Mouse (Mus musculus): ENCODE results near the gene Ccdc187.

The Ccdc187 gene

DNA sequence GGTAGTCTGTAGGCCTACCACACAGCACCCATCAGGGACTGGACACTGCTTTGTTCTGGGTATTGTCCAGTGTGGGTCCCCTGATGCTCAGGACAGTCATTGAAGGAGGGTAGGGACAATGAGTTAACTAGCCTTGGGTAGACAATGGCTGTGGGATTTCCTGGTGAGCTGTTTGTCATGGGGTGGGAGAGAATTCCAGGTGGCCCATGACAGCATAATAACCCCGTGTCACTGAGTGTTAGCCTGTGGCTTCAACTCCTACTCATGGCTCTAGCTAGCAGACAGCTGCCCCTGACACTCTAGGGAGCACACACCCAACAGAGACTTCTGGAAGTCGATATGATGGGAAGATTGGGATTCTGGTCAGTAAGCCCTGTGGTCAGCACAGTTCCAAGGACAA, at the start of gene Ccdc187:
TSS of gene Ccdc187 (minus strand) at position 101 of the 400 bp plus-strand sequence.
- no peak for DNase-seq

- DNase-seq, result peak in 1 of 2 experiments; percentile 22
Measured at GRCm38 (mm10) chr2:26342609-26343490, 48.5 kb upstream of the Ccdc187 start.

GRCm38 (mm10) chr2:26342044-26342443, 47.7 kb upstream of the Ccdc187 start:
- DNase-seq, result no peak

DNA sequence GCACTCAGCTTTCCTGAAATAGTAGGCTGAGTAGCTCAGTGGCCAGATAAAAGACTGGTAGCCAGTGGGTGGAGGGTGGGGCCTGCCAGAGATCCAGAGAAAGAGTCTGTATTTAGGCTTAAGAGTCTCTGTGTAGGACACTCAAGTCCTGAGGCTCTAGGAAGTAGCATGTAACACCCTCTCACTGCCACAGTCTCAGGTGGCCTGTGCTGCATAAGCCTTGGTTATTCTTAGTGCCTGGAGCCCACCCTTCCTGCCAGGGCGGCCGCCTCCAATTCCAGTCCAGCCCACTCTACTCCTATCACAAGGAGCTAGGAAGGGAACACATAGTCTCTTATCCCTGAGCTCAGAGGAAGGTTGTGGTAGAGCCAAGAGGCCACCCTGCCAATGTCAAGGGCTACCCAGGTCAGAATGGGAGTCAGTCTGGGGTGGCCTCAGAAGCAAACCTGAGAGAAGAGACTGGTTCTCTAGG, 47.2 kb upstream of the Ccdc187 start:
- no peak for DNase-seq

- no peak for DNase-seq
Measured at GRCm38 (mm10) chr2:26339204-26339551, 44.8 kb upstream of the Ccdc187 start.

DNA sequence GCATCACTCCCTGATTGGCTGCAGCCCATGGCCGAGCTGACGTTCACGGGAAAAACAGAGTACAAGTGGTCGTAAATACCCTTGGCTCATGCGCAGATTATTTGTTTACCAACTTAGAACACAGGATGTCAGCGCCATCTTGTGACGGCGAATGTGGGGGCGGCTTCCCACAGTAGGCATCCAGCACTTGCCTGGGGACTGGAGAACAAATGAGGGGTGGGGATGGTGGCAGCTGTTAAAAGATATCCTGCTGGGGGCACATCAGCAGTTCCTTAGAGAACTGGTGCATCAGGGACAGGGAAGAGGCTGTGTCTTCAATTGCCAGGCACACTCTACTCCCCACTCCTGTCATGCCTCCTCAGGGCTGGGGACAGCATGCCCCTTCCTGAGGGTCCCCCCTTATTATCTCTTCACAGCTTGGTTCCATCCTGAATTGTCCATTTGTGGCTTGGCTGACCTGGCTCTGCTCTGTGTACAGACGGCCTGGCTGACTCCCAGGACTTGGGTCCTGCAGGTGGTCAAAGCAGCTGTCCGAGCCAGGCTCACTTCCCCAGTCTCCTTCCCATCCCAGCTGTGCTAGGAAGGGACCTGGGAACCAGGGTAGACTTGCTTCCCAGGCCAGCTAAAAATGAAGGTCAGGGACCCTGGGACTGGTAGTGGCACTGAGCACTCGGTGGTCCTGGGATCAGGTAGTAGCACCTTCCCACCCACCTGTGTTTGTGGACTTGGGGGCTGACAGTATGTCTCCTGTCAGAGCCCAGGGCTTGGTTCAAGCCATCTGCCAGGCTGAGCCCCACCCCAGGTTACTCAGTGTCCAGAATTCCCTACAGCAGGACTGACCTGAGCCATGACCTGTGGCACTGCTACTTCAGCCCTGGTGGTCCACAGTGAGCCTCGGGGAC, 44.2 kb upstream of the Ccdc187 start:
- no peak for DNase-seq

DNA sequence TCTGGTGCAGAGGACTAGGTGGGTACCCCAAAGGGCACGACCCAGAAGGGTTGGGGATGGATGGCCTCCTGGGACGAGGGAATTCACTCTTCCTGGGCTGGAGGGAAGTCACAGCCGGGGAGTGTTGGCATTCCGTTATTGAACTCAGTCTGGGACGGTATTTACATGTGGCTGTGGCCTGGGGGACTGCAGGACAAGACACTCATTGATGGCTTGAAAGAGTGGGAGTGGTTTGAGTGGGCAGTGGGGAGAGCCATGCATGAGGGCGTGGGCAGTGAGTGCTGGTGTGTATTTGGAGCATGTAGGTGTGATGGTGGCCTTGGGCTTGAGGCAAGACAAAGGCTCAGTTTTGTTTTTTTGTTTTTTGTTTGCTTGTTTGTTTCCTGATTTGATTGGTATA, 36.3 kb upstream of the Ccdc187 start:
- no peak for DNase-seq

GRCm38 (mm10) chr2:26330056-26330468, 35.7 kb upstream of the Ccdc187 start:
- no peak for DNase-seq

- DNase-seq, result no peak
Measured at GRCm38 (mm10) chr2:26329402-26329801, 35.0 kb upstream of the Ccdc187 start.

DNA sequence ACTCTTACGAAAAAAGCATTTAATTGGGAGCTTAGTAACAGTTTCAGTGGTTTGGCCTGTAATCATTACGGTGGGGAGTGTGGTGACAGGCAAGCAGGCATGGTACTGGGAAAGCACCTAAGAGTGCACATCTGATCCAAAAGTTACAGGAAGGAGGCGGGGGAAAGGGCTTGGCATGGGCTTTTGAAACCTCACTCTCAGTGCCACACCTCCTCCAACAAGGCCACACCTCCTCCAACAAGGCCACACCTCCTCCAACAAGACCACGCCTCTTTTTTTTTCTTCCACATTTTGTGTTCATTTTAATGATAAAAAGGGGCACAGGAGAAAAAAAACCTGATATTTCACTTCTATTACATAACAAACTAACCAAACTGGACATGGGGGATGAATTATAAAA, 33.5 kb upstream of the Ccdc187 start:
- peak in 1 of 2 experiments; percentile 7 for DNase-seq

GRCm38 (mm10) chr2:26325386-26326181, 31.2 kb upstream of the Ccdc187 start:
- DNase-seq, result peak; percentile 48 to 61

- peak; percentile 45 to 47 for DNase-seq
Measured at GRCm38 (mm10) chr2:26324917-26325316, 30.6 kb upstream of the Ccdc187 start.

- DNase-seq, result no peak
Measured at GRCm38 (mm10) chr2:26323589-26324325, 29.4 kb upstream of the Ccdc187 start.

DNA sequence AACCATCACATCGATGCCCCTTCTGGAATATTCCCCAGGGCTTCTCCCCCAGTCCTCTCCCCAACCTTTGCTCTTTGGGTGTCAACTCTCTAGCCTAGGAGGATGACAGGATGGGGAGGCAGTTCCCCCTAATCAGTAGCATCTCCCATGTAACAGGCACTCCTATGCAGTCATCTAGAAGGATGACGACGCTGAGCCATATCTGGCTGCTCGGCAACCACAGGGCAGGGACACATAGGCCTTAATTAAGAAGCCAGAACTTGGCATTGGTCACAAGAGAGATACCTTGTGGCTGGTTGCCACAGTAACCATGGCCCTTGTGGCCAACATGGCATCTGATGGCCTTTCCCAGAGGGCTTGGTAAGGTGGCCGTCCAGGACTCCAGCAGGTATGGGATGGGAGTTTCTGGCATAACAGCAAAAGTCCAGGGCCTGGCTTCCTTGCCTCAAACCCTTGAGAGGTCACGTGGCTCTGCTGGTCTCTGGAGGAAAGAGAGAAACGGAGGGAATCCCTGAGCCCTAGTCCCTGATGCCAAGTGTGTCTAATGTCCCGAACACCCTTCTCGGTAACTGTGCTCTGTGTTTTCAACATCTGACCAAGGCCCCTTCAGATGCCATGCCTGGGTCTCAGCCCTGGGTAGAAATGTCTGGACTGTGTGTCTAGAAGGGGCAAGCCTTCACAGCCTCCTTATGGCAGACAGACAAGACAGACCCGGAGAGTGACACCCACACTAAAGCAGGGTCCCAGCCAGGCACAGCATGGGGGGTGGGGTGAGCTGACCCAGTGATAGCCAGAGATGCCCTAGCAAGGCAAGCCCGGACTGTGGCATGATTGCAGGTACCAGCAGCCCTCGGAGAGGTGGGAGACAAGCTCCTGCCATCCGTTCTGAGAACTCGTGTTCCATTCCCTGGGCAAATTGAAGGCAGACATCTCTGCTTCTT, 26.2 kb upstream of the Ccdc187 start:
- DNase-seq, result no peak

- DNase-seq, result no peak
Measured at GRCm38 (mm10) chr2:26319519-26320244, 25.3 kb upstream of the Ccdc187 start.

DNA sequence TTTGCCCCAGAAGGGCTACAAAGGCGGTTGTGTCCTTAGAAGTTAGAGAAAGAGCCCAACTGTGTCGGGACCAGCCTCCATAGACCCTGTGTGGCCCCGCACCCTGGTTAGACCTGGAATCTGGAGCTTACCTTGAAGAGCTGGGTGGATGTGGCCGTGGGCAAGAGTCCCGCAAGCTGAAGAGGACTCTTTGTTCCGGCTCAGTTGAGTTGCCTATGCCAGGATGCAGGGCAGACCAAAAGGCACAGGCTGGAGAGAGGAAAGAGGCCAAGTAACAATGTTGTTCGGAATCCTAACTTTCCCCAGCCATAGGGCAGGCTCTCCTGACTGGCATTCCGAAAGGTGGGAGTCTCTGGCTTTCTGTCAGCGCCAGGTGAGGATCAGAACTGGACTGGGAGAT, 24.8 kb upstream of the Ccdc187 start:
- no peak for DNase-seq

DNA sequence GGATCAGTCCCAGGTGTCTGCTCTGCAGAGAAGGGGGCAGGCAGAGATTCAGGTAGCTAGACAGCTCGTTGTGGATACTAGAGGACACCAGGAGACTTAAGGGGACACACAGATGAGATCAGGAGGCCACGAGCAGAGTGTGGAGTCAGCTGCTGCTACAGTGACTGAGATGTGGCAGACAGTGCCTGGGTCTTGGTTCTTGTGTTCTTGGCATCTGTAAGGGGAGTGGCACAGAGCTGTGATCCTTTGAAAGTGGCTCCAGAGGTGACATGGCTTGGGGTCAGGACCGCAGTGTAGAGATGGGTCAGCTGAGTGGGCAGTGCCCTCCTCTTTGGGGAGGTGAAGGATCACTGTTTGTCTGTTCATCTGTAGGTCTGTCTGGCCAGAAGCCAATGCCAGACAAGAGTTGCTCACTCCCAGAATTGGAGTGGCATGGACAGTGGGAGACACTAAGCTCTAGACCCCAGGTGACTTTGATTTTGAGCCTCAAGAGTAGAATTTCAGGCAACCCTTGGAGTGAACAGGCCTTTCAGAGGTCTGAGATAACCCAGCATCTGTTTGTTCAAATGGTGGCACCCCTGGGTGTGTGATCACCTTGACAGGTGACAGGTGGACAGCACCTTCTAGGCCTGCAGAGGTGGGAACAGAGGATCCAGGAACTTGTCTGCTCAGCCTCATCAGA, 23.8 kb upstream of the Ccdc187 start:
- no peak for DNase-seq

DNA sequence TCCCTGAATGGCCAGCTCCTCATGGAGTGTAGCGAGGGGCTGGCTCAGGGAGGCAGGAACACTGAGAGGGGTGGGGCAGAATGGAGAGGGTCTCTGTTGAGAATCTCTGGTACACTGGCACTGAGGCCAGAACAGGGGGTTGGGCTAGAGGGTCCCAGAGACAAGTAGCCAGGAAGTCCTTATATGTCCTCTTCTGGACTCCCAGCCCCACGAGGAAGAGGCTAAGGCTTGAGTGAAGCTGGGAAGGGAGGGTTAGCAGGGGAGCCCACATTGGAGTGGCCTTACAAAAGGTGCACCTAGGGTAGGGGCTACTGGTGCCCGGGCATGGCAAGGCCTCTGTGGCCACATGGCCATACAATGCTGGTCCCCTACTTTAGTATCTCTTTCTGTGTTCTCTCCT, 23.0 kb upstream of the Ccdc187 start:
- no peak for DNase-seq

- DNase-seq, result no peak
Measured at GRCm38 (mm10) chr2:26316576-26317246, 22.4 kb upstream of the Ccdc187 start.
